Mouse (Mus musculus) cortical plate, adult 2 months (tissue): ENCODE measurements around the gene Olfr1359. TPM values are rescaled to one million over a fixed set of nuclear protein-coding genes. Genes with fewer than 3 reads are reported as not detected.

Source experiments
- H3K27ac ChIP-seq: fragments of 200-500 bp; 2 replicates; pipeline ENCODE4 v1.5.1; 2012; ENCODE audit warnings: low read length, control low read depth, inconsistent platforms; ENCODE audit not compliant: insufficient read depth
- H3K4me1 ChIP-seq: fragments of 200-500 bp; 2 replicates; pipeline ENCODE4 v1.6.1; 2011; ENCODE audit warnings: low read length; ENCODE audit not compliant: control insufficient read depth, insufficient read depth
- H3K4me3 ChIP-seq: fragments of 200-500 bp; 2 replicates; pipeline ENCODE4 v1.5.1; 2011; ENCODE audit warnings: mild to moderate bottlenecking, low read length, control low read depth; ENCODE audit not compliant: insufficient read depth
- CTCF ChIP-seq: fragments of 200-500 bp; IDR thresholded peaks from 2 replicates; pipeline ENCODE4 v1.5.1; 2011; ENCODE audit warnings: mild to moderate bottlenecking, control low read depth, low read length; ENCODE audit not compliant: insufficient read depth; ENCODE audit errors: extremely low read depth
- POLR2A ChIP-seq: fragments of 200-500 bp; IDR thresholded peaks from 2 replicates; pipeline ENCODE4 v1.6.1; 2011; ENCODE audit warnings: mild to moderate bottlenecking, low read length, control low read depth; ENCODE audit not compliant: insufficient read depth; ENCODE audit errors: extremely low read depth
- polyA plus RNA-seq: library from polyadenylated mRNA; depleted of rRNA; stranded (reverse); fragments of >200 nt; gene quantifications from 2 replicates; pipeline ENCODE4 v1.2.3, GENCODE M21; 2012; rRNA removed

The Olfr1359 gene
- not detected in 2 replicates for polyA plus RNA-seq

- H3K27ac ChIP-seq = no peak within 1 kb of the TSS
- TF ChIP-seq POLR2A (no peak), CTCF (no peak)
- H3K4me1 ChIP-seq = no peaks in the 10 kb centered on the region
- H3K4me3 ChIP-seq = no peak within 1 kb of the TSS
Observed at GRCm38 (mm10) chr13:21697811-21698210, at the start of gene Olfr1359. Gene Olfr1359, plus strand, starts transcription at chr13:21698111.

DNA sequence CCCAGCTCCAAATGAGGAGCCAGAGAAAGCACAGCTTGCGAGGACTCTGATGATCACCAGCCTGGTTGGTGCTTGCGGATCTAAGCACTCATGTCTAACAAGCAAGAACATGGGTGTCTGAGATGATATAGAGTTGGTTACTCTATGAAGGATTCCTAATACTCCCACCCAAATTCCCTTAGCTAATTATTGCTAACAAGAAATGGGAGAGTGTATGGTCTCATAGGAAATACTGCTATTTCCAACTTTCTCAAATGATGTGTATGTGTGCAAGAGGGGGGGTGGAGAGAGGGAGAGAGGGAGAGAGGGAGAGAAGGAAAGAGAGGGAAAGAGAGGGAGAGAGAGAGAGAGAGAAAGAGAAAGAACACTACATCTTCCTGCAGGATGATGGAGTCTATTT lies 34.6 kb upstream of the Olfr1359 start, which contains the start of gene Olfr1361:
Gene Olfr1361 (minus strand): TSS at position 101 of the 400 bp plus-strand sequence.
- no peak within 1 kb of the TSS for H3K4me3 ChIP-seq
- H3K4me1 ChIP-seq = no peaks in the 10 kb centered on the region
- H3K27ac ChIP-seq = no peak within 1 kb of the TSS
- TF ChIP-seq POLR2A = no peak
- no peak for TF ChIP-seq CTCF

DNA sequence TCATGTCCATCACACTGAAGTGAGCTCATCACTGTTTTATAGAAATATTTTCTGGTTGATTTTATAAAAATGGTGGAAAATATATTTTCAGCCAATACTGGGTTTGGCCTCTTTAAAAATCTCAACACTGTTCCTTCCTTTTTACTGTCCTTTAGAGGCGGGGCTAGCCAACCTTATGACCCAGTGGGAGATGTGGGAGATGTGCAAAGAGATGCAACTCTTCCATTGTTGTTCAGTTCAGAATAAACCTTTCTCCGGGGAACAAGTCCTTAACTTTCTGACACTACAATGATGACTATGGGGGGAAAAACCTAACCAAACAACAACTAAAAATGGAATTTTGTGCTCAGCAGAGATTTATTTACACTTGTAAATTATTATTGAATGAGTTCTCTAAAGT lies 20.6 kb upstream of the Olfr1359 start, which contains the start of gene Olfr1360:
Gene Olfr1360 (minus strand): TSS at position 101 of the 400 bp plus-strand sequence.
- H3K4me3 ChIP-seq = no peak within 1 kb of the TSS
- H3K4me1 ChIP-seq = no peaks in the 10 kb centered on the region
- no peak for TF ChIP-seq POLR2A
- no peak for TF ChIP-seq CTCF
- no peak within 1 kb of the TSS for H3K27ac ChIP-seq

DNA sequence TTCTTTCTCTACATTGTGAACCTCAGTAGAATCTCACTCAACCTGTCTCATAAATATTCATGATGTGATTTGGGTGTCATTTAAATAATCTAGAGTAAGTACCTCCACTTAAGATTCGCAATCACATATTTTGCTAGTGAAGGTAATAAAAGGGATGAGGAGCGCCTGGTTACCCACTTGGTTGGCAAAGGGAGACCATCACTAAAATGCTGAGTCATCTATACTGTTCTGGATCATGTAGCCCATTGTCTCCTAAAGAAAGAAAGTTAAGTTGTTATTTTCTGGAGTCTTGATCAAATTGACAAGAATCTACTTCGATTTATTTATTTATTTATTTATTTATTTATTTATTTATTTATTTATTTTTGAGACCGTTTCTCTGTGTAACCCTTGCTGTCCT lies 8.8 kb downstream of the Olfr1359 start:
- no peak overlapping the region for H3K4me3 ChIP-seq
- no peaks in the 10 kb centered on the region for H3K4me1 ChIP-seq
- no peak overlapping the region for H3K27ac ChIP-seq
- no peak for TF ChIP-seq CTCF
- TF ChIP-seq POLR2A = no peak

DNA sequence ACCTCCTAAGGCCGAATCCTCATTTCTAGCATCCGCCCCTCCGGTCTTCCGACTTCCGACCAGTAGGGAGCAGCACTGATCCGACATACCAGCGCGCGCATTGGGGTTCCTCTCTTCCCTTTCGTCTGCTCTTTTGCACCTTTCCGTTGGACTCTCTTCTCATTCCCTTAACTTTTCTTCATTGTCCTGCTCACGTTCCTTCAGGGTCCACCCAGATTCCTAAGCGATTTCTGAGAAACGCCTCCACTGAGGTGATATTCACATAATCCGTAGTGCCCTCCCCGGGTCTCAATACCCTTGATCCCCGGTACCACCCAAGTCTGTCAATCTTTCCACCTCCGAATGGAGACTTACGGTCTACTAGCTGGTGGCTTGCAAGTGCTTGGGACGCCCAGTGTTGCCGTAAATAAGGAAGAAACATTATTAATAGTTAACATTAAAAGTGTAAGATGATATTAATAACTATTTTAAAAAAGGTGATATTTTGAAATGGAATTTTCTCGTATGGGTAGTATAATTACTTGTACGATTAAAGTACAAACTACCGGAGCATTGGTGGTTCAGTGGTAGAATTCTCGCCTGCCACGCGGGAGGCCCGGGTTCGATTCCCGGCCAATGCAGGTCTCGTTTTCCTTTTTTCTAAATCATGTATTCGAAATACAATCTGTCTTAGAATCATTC lies 12.3 kb downstream of the Olfr1359 start:
- TF ChIP-seq CTCF (peak; percentile 65), POLR2A (no peak)
- Histone ChIP-seq H3K27ac (no peak overlapping the region), H3K4me1 (peaks cover 2% of the 10 kb centered on the region; the same call in 1 of the 2 replicates), H3K4me3 (peak overlapping the region; percentile 85)

DNA sequence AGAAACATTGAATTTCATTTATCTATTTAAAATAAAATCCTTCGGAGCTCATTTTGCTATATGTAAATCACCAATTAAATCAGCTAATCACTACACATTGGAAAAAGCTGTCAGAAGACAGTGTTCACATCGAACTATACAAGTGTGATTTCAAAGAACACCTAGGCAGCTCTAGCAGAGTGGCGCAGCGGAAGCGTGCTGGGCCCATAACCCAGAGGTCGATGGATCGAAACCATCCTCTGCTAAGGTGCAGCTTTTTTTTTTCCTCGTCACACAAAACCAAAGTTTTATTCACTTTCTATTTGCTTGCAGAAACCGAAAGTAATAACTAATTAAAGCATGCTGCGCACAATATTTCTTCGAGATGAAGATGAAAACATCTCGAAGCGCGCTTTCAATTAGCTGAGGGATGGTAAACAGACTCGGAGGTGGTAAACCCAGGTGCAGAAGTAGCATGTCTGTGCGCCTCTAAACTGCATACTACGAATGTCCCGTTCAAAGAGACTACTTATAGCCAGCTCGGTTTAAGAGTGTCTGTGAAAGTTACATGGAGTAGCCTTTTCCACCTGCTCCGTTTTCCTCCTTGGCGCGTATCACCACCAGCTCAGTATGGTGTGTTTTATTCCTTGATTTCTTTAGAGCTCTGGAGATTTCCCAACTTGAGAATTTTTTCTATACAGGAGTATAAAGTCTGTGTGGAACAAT lies 13.1 kb downstream of the Olfr1359 start:
- H3K4me3 ChIP-seq = peak overlapping the region; percentile 85
- H3K27ac ChIP-seq = no peak overlapping the region
- TF ChIP-seq POLR2A = no peak
- TF ChIP-seq CTCF = no peak
- H3K4me1 ChIP-seq = peaks cover 4% of the 10 kb centered on the region; the same call in 1 of the 2 replicates

DNA sequence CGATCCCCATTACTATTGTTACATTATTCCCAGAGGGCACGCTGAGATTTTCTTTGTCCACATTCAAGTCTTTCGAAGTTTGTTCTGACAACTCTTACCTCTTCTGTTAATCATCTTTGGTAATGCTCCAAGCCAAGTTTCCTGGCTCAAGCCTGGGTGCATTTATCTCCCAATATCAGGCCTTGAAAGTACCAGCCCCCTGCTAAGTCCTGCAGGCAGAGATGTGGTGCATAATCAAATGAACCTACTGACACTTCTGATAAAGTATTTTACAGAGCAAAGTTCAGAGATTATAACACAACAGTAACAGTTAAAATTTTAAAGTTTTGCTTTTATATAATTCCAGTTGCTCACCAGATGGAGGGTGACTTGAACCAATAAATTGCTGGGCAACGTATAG lies 13.8 kb downstream of the Olfr1359 start:
- Histone ChIP-seq H3K4me1 (peaks cover 4% of the 10 kb centered on the region; the same call in 1 of the 2 replicates), H3K27ac (no peak overlapping the region), H3K4me3 (peak overlapping the region; percentile 85; the same call in 1 of the 2 replicates)
- TF ChIP-seq CTCF = no peak
- TF ChIP-seq POLR2A = no peak

DNA sequence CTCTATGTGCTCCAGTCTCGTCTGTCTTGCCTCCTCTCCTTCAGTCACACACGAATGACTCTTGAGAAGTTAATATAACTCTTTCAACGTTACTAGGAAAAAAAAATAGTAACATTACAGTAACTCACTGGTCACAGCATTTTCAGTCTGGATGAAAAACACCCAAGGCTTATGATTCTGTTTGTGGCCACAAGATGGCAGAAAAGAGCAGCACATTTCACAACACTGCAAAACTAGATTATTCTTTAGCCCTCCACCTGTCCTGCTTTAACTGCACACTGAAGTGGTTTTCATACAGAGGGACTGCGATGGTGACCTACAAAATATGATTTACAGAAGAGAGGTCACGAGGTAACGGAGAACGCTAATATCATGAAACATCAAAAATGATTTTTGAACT lies 16.8 kb downstream of the Olfr1359 start:
- H3K4me1 ChIP-seq = peaks cover 5% of the 10 kb centered on the region; the same call in 1 of the 2 replicates
- no peak for TF ChIP-seq POLR2A
- peak; percentile 54; the same call in 1 of the 2 replicates for TF ChIP-seq CTCF
- H3K27ac ChIP-seq = no peak overlapping the region
- H3K4me3 ChIP-seq = peak overlapping the region; percentile 33; the same call in 1 of the 2 replicates

GRCm38 (mm10) chr13:21715131-21715863 lies 17.4 kb downstream of the Olfr1359 start:
- Histone ChIP-seq H3K4me3 (peak overlapping the region; percentile 33), H3K4me1 (peaks cover 5% of the 10 kb centered on the region; the same call in 1 of the 2 replicates), H3K27ac (no peak overlapping the region)
- TF ChIP-seq CTCF (no peak), POLR2A (no peak)
